Mouse (Mus musculus): Measurements from ENCODE around the gene 1700037H04Rik.

The 1700037H04Rik gene

GRCm38 (mm10) chr2:131145121-131145520 lies 14.8 kb downstream of the 1700037H04Rik start:
- no peak for DNase-seq

GRCm38 (mm10) chr2:131143007-131143780 lies 16.7 kb downstream of the 1700037H04Rik start:
- no peak for DNase-seq

- DNase-seq, result peak; percentile 20
Measured at GRCm38 (mm10) chr2:131142592-131142991, 17.3 kb downstream of the 1700037H04Rik start.

- no peak for DNase-seq
Measured at GRCm38 (mm10) chr2:131141336-131141986, 18.4 kb downstream of the 1700037H04Rik start.

- no peak for DNase-seq
Measured at GRCm38 (mm10) chr2:131140533-131140905, 19.4 kb downstream of the 1700037H04Rik start.

- DNase-seq, result no peak
Measured at GRCm38 (mm10) chr2:131139886-131140532, 19.9 kb downstream of the 1700037H04Rik start.

- DNase-seq, result no peak
Measured at GRCm38 (mm10) chr2:131139287-131139686, 20.6 kb downstream of the 1700037H04Rik start.

GRCm38 (mm10) chr2:131138760-131139159 lies 21.1 kb downstream of the 1700037H04Rik start:
- peak; percentile 1 for DNase-seq

GRCm38 (mm10) chr2:131138296-131138695 lies 21.6 kb downstream of the 1700037H04Rik start:
- DNase-seq, result peak; percentile 0

GRCm38 (mm10) chr2:131135521-131136139 lies 24.3 kb downstream of the 1700037H04Rik start:
- peak; percentile 1 for DNase-seq

- peak; percentile 1 for DNase-seq
Measured at GRCm38 (mm10) chr2:131134826-131135400, 25.0 kb downstream of the 1700037H04Rik start.

- DNase-seq, result peak; percentile 2
Measured at GRCm38 (mm10) chr2:131134381-131134780, 25.5 kb downstream of the 1700037H04Rik start.

GRCm38 (mm10) chr2:131132930-131133547 lies 26.8 kb downstream of the 1700037H04Rik start, which contains the start of gene Gm11037:
Gene Gm11037, plus strand, starts transcription at chr2:131133497.
- DNase-seq, result peak; percentile 1

GRCm38 (mm10) chr2:131132111-131132888 lies 27.6 kb downstream of the 1700037H04Rik start:
- no peak for DNase-seq

GRCm38 (mm10) chr2:131130849-131131248 lies 29.0 kb downstream of the 1700037H04Rik start:
- no peak for DNase-seq

GRCm38 (mm10) chr2:131129836-131130235 lies 30.0 kb downstream of the 1700037H04Rik start:
- no peak for DNase-seq

- DNase-seq, result no peak
Measured at GRCm38 (mm10) chr2:131128636-131129157, 31.2 kb downstream of the 1700037H04Rik start.

GRCm38 (mm10) chr2:131128211-131128610 lies 31.7 kb downstream of the 1700037H04Rik start:
- no peak for DNase-seq

- DNase-seq, result no peak
Measured at GRCm38 (mm10) chr2:131127161-131127730, 32.6 kb downstream of the 1700037H04Rik start, which contains the start of gene Hspa12b. Gene Hspa12b, plus strand, starts transcription at chr2:131127280.

GRCm38 (mm10) chr2:131125964-131126815 lies 33.7 kb downstream of the 1700037H04Rik start:
- DNase-seq, result no peak
